Mouse (Mus musculus) macrophage (primary cell): ENCODE data around the gene Traf3ip2. TPM values are rescaled to one million over a fixed set of nuclear protein-coding genes. Genes with fewer than 3 reads are reported as not detected.

Source experiments
- H3K27ac ChIP-seq: fragments of 350-480 bp; formaldehyde crosslinking; 2 replicates; pipeline ENCODE4 v1.9.0; 2021
- H3K36me3 ChIP-seq: fragments of 350-480 bp; formaldehyde crosslinking; 2 replicates; pipeline ENCODE4 v1.9.0; 2021; ENCODE audit errors: inconsistent target
- H3K4me3 ChIP-seq: fragments of 350-480 bp; formaldehyde crosslinking; 2 replicates; pipeline ENCODE4 v1.9.0; 2021; ENCODE audit errors: inconsistent target
- H3K79me2 ChIP-seq: fragments of 350-480 bp; formaldehyde crosslinking; 2 replicates; pipeline ENCODE4 v1.9.0; 2021; ENCODE audit errors: inconsistent target
- WGBS: methylation state at CpG from one replicate; pipeline ENCODE4 v1.1.7; 2026; ENCODE audit warnings: inconsistent platforms; ENCODE audit not compliant: missing documents; 5-methylcytosine and 5-hydroxymethylcytosine counted together
- polyA plus RNA-seq: library from polyadenylated mRNA; stranded (reverse); fragments of 250-400 nt; gene quantifications from 3 replicates; pipeline ENCODE4 v1.2.4, GENCODE M21; 2018; ENCODE audit warnings: inconsistent platforms

Gene Traf3ip2
- polyA plus RNA-seq, 1 experiment from 2014 or later = 3.2 TPM

- no peaks in the 10 kb centered on the region for H3K79me2 ChIP-seq
- no peaks in the 10 kb centered on the region for H3K36me3 ChIP-seq
- 95% methylated on average over 5 of the region's 5 CpGs for WGBS
- H3K27ac ChIP-seq = no peak overlapping the region
- H3K4me3 ChIP-seq = no peak overlapping the region
Measured at GRCm38 (mm10) chr10:39660698-39661097, 48.0 kb downstream of the Traf3ip2 start.

GRCm38 (mm10) chr10:39665071-39665502, 52.4 kb downstream of the Traf3ip2 start:
- no peaks in the 10 kb centered on the region for H3K79me2 ChIP-seq
- 98% methylated on average over 4 of the region's 4 CpGs for WGBS
- no peak overlapping the region for H3K4me3 ChIP-seq
- H3K36me3 ChIP-seq = no peaks in the 10 kb centered on the region
- no peak overlapping the region for H3K27ac ChIP-seq

GRCm38 (mm10) chr10:39666027-39666426, 53.3 kb downstream of the Traf3ip2 start:
- H3K36me3 ChIP-seq = no peaks in the 10 kb centered on the region
- no peak overlapping the region for H3K27ac ChIP-seq
- H3K79me2 ChIP-seq = no peaks in the 10 kb centered on the region
- H3K4me3 ChIP-seq = no peak overlapping the region
- 49% methylated on average over 3 of the region's 3 CpGs for WGBS

- no peaks in the 10 kb centered on the region for H3K79me2 ChIP-seq
- no peak overlapping the region for H3K4me3 ChIP-seq
- H3K27ac ChIP-seq = no peak overlapping the region
- no peaks in the 10 kb centered on the region for H3K36me3 ChIP-seq
- 100% methylated on average over 1 of the region's 1 CpGs for WGBS
Measured at GRCm38 (mm10) chr10:39671451-39671850, 58.7 kb downstream of the Traf3ip2 start.

- Histone ChIP-seq H3K27ac (no peak overlapping the region), H3K4me3 (no peak overlapping the region), H3K79me2 (no peaks in the 10 kb centered on the region), H3K36me3 (no peaks in the 10 kb centered on the region)
- WGBS = 90% methylated on average over 4 of the region's 4 CpGs
Measured at GRCm38 (mm10) chr10:39672547-39673051, 59.9 kb downstream of the Traf3ip2 start.

- Histone ChIP-seq H3K27ac (no peak overlapping the region), H3K36me3 (no peaks in the 10 kb centered on the region), H3K79me2 (no peaks in the 10 kb centered on the region), H3K4me3 (no peak overlapping the region)
- WGBS = 85% methylated on average over 3 of the region's 3 CpGs
Measured at GRCm38 (mm10) chr10:39674106-39674505, 61.4 kb downstream of the Traf3ip2 start.

- 94% methylated on average over 3 of the region's 3 CpGs for WGBS
- no peaks in the 10 kb centered on the region for H3K79me2 ChIP-seq
Measured at GRCm38 (mm10) chr10:39674766-39675165, 62.0 kb downstream of the Traf3ip2 start.

GRCm38 (mm10) chr10:39678199-39678791, 65.6 kb downstream of the Traf3ip2 start:
- Histone ChIP-seq H3K79me2 (no peaks in the 10 kb centered on the region), H3K27ac (no peak overlapping the region), H3K4me3 (no peak overlapping the region), H3K36me3 (no peaks in the 10 kb centered on the region)
- 97% methylated on average over 4 of the region's 4 CpGs for WGBS

More at GRCm38 (mm10) chr10:39674766-39675165, 62.0 kb downstream of the Traf3ip2 start:
- Histone ChIP-seq H3K27ac (no peak overlapping the region), H3K4me3 (no peak overlapping the region), H3K36me3 (no peaks in the 10 kb centered on the region)

GRCm38 (mm10) chr10:39681014-39681413, 68.3 kb downstream of the Traf3ip2 start:
- no peak overlapping the region for H3K4me3 ChIP-seq
- H3K27ac ChIP-seq = no peak overlapping the region
- H3K36me3 ChIP-seq = no peaks in the 10 kb centered on the region
- WGBS = 91% methylated on average over 4 of the region's 4 CpGs
- no peaks in the 10 kb centered on the region for H3K79me2 ChIP-seq

- no peaks in the 10 kb centered on the region for H3K36me3 ChIP-seq
- WGBS = 86% methylated on average over 2 of the region's 2 CpGs
- no peak overlapping the region for H3K27ac ChIP-seq
- no peaks in the 10 kb centered on the region for H3K79me2 ChIP-seq
- H3K4me3 ChIP-seq = no peak overlapping the region
Measured at GRCm38 (mm10) chr10:39682556-39682955, 69.8 kb downstream of the Traf3ip2 start.

GRCm38 (mm10) chr10:39683481-39683880, 70.7 kb downstream of the Traf3ip2 start:
- H3K79me2 ChIP-seq = no peaks in the 10 kb centered on the region
- H3K27ac ChIP-seq = no peak overlapping the region
- no peak overlapping the region for H3K4me3 ChIP-seq
- 96% methylated on average over 2 of the region's 2 CpGs for WGBS
- no peaks in the 10 kb centered on the region for H3K36me3 ChIP-seq

- no peaks in the 10 kb centered on the region for H3K36me3 ChIP-seq
- no peak overlapping the region for H3K27ac ChIP-seq
- no peak overlapping the region for H3K4me3 ChIP-seq
- WGBS = 77% methylated on average over 4 of the region's 4 CpGs
- H3K79me2 ChIP-seq = no peaks in the 10 kb centered on the region
Measured at GRCm38 (mm10) chr10:39686811-39687210, 74.1 kb downstream of the Traf3ip2 start.

- Histone ChIP-seq H3K79me2 (no peaks in the 10 kb centered on the region), H3K4me3 (no peak overlapping the region), H3K36me3 (no peaks in the 10 kb centered on the region), H3K27ac (no peak overlapping the region)
- WGBS = 72% methylated on average over 3 of the region's 3 CpGs
Measured at GRCm38 (mm10) chr10:39687851-39688250, 75.1 kb downstream of the Traf3ip2 start.

GRCm38 (mm10) chr10:39691351-39692064, 78.8 kb downstream of the Traf3ip2 start:
- H3K79me2 ChIP-seq = no peaks in the 10 kb centered on the region
- H3K36me3 ChIP-seq = no peaks in the 10 kb centered on the region
- no peak overlapping the region for H3K27ac ChIP-seq
- no peak overlapping the region for H3K4me3 ChIP-seq
- 89% methylated on average over 11 of the region's 11 CpGs for WGBS

GRCm38 (mm10) chr10:39692152-39692551, 79.4 kb downstream of the Traf3ip2 start:
- Histone ChIP-seq H3K79me2 (no peaks in the 10 kb centered on the region), H3K27ac (no peak overlapping the region), H3K36me3 (no peaks in the 10 kb centered on the region), H3K4me3 (no peak overlapping the region)
- WGBS = 89% methylated on average over 2 of the region's 2 CpGs
